Mouse (Mus musculus) G1E (cell line): ENCODE data around the gene Fgf8.

ENCODE experiments used
- CTCF ChIP-seq: IDR thresholded peaks from 2 replicates; pipeline ENCODE4 v1.5.1; 2012; ENCODE audit warnings: low read depth, low read length, inconsistent platforms, mixed read lengths
- GATA1 ChIP-seq: IDR thresholded peaks from 2 replicates; pipeline ENCODE4 v1.6.1; 2012; ENCODE audit warnings: borderline replicate concordance, low read length, inconsistent platforms, mixed read lengths
- GATA2 ChIP-seq: IDR thresholded peaks from 2 replicates; pipeline ENCODE4 v1.6.1; 2012; ENCODE audit warnings: low read depth, low read length, inconsistent platforms, borderline replicate concordance
- POLR2AphosphoS5 ChIP-seq: IDR thresholded peaks from 2 replicates; pipeline ENCODE4 v1.6.1; 2012; ENCODE audit warnings: low read depth, low read length, inconsistent platforms; ENCODE audit not compliant: insufficient replicate concordance
- TAL1 ChIP-seq: conservative IDR thresholded peaks from 2 replicates; pipeline ENCODE4 v1.6.1; 2012; ENCODE audit warnings: low read depth, low read length, inconsistent platforms, mixed read lengths

DNA sequence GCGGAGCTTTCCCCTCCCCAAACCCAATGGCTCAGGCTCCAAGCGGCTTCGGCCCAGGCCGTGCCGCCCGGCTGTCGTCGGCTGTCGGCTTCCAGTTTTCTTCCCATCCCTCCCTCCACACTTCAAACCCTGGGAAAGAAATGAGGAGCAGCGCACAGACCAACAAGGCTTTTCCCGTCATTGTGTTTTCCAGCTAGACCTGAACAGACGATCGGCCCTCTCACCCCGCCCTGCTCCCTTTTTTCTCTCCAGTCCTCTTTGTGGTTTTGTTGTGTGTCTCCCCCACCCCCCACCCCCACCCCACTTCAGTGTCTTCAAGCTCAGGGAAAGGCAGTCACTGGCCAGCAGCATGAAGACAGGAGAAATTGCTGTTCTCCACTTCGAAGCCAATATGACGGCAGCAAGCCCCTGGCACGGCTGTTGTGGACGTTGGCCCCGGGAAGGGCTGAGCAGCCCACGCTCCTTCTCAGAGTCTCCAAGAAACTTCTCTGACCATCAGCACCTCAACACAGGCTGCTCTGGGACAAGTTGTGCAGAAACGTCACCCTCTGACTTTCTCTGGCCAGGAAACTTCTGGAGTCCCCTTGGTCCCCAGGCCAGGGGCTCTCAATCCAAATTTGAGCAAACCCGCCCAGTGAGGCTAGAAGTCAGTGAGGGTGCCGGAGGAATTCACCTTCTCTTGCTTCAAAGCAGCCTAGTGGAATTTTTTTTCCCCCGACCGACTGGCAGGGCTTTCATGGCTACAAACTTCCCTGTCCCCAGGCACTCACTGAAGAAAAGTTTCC is 47.0 kb downstream of the Fgf8 start:
- TF ChIP-seq CTCF (no peak), POLR2AphosphoS5 (no peak), TAL1 (no peak), GATA2 (no peak), GATA1 (no peak)
